In the genomic region with DNA sequence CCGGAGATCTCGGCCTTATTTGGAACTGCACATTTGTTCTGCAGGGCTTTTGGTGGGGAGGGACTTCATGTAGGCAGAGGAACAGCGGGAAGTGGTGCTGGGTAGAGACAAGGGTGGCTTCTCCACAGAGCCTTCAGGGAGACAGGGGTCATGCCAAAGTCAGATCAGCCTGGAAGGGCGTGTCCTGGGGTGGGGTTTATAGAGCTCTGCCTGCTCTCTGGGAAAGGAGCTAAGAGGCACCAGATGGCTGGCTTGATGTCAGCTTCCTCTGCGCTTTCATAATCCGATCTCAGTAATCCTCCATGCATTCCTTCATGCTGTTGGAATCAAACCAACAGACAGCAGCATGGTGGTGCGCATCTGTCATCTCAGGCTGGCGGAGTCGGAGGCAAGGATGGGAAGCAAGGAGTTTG, we compare ENCODE assay signal across 7 mouse cellular contexts. TPM values are rescaled to one million over a fixed set of nuclear protein-coding genes. Genes with fewer than 3 reads are reported as not detected.
A peak's percentile ranks its signal among the peaks of the same experiment; 100 is the strongest.
DNase-seq lines count a peak whose midpoint lies in the region; ATAC-seq lines count a peak whose summit lies in the region.

No protein-coding gene starts in this region.

- peaks cover 7% of the 10 kb centered on the region; the same call in 1 of the 2 replicates for H3K36me3 ChIP-seq in hindbrain, embryonic 13.5 days
- no peaks in the 10 kb centered on the region for H3K36me3 ChIP-seq in liver, embryonic 11.5 days (ENCODE audit: control insufficient read depth, insufficient read depth, low read length)

- peak overlapping the region; percentile 35; the same call in 1 of the 2 replicates for H3K27ac ChIP-seq in hindbrain, embryonic 13.5 days
- peak overlapping the region; percentile 52; the same call in 1 of the 2 replicates for H3K27ac ChIP-seq in liver, embryonic 11.5 days (ENCODE audit: low read depth, low read length)

- no peak overlapping the region for H3K4me3 ChIP-seq in hindbrain, embryonic 13.5 days
- H3K4me3 ChIP-seq in liver, embryonic 11.5 days (ENCODE audit: low read depth, low read length): no peak overlapping the region

- H3K4me2 ChIP-seq in hindbrain, embryonic 13.5 days: no peak overlapping the region
- peak overlapping the region; percentile 50 for H3K4me2 ChIP-seq in liver, embryonic 11.5 days

- peaks cover 24% of the 10 kb centered on the region for H3K4me1 ChIP-seq in hindbrain, embryonic 13.5 days (replicated peaks)
- peaks cover 21% of the 10 kb centered on the region for H3K4me1 ChIP-seq in liver, embryonic 11.5 days (replicated peaks; ENCODE audit: control insufficient read depth, insufficient read depth, low read length)

- no peaks in the 10 kb centered on the region for H3K9me3 ChIP-seq in hindbrain, embryonic 13.5 days
- no peaks in the 10 kb centered on the region for H3K9me3 ChIP-seq in liver, embryonic 11.5 days (ENCODE audit: control insufficient read depth, low read length)

- WGBS in hindbrain, embryonic 13.5 days: 55% methylated on average over 9 of the region's 9 CpGs
- WGBS in liver, embryonic 11.5 days: 37% methylated on average over 9 of the region's 9 CpGs

- no peaks in the 10 kb centered on the region for H3K27me3 ChIP-seq in hindbrain, embryonic 13.5 days
- H3K27me3 ChIP-seq in liver, embryonic 11.5 days (replicated peaks; ENCODE audit: control insufficient read depth, insufficient read depth, low read length): no peaks in the 10 kb centered on the region

- ATAC-seq in hindbrain, embryonic 13.5 days (ENCODE audit: low FRiP score): 0 out of 2 replicates have a peak, but pooled peaks have one; percentile 9
- peak; percentile 84 for ATAC-seq in liver, embryonic 11.5 days (replicated peaks; ENCODE audit: low FRiP score)

- no peak overlapping the region for H3K9ac ChIP-seq in hindbrain, embryonic 13.5 days
- H3K9ac ChIP-seq in liver, embryonic 11.5 days (ENCODE audit: low read depth, low read length): no peak overlapping the region

- peak; percentile 66 for DNase-seq in MN1 (ENCODE audit: low spot score)
- peak; percentile 50 for DNase-seq in c-Kit-positive CD71-positive TER-119-positive erythroid progenitor cells, embryonic 14.5 days (ENCODE audit: low spot score)
- peak; percentile 54 to 70 for DNase-seq in frontal cortex, postnatal 36 days (ENCODE audit: low spot score in 2 of 2)
- DNase-seq in liver, embryonic 11.5 days (ENCODE audit: low spot score): peak; percentile 59
- DNase-seq in retina, embryonic 14.5 days (ENCODE audit: low spot score): peak; percentile 71
- DNase-seq in adrenal gland, postnatal 4 days (ENCODE audit: low spot score in 2 of 2): no peak

RNA-seq across cellular contexts. Expression of a gene that starts 30.7 kb away (rescaled TPM):
- polyA plus RNA-seq in hindbrain, embryonic 13.5 days (2015; fragmentation: Nextera tagmentation; extraction: Ambion mirVana): 13.4 and 13.9 TPM in 2 replicates
- polyA plus RNA-seq in liver, embryonic 11.5 days (2014; fragmentation: Nextera tagmentation; extraction: Ambion mirVana): 17.8 and 19.0 TPM in 2 replicates
- 10 to 100 TPM; 47.3 to 61.6 TPM for total RNA-seq in adrenal gland, postnatal 4 days (2021)

Comparison
In these comparisons a context has a peak if more than half of its experiments do, and no peak if none do; other contexts are left out.
1. DNase-seq: peak in MN1 (single experiment), c-Kit-positive CD71-positive TER-119-positive erythroid progenitor cells, embryonic 14.5 days (single experiment), frontal cortex, postnatal 36 days (2 of 2), liver, embryonic 11.5 days (single experiment) and retina, embryonic 14.5 days (single experiment); none in adrenal gland, postnatal 4 days (0 of 2).